Mouse (Mus musculus) c-Kit-positive CD71-negative TER-119-negative erythroid progenitor cells, embryonic 14.5 days (primary cell): ENCODE measurements at regions not wholly inside any gene's neighbourhood (a gene's known extent, or its start where the extent isn't known, plus 50 kb on each side); places are given as distances from the start of the nearest gene placed in this dataset.
A peak's percentile ranks its signal among the peaks of the same experiment; 100 is the strongest.

Source experiments
- DNase-seq: peaks from one replicate; pipeline ENCODE4 v3.0.0-alpha.2; 2013; ENCODE audit warnings: low read depth

DNA sequence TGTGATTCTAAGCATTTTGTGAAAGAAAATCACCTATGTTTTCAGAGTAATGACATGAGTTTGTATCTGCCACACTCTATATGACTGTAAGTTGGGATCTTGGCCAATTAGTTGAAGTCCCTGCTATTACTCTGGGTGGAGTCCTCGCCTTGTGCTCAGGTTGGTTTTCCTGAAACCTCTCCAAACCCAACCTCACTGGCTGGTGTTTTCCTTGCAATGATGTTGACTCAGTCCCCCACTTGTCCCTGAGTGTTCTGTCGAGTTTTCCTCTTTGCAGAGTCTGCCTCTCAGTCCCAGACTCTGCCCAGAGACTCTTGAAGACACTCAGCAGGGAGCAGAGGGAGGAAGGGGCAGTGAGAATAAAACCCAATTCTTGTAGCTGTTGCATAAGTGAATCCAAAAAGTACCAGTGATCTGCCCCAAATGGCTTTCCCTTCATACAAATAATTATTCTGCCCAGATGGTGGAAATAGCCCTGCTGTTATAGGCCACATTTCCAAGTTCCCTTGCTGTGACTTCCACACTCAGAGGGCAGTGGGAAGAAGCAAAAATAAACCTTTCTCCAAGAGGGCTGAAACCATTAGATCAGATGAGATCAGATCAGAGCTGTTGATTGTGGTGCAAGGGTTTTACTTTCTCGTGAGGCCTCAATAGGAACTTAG lies 694.3 kb downstream of the Hs3st4 start:
- no peak for DNase-seq

DNA sequence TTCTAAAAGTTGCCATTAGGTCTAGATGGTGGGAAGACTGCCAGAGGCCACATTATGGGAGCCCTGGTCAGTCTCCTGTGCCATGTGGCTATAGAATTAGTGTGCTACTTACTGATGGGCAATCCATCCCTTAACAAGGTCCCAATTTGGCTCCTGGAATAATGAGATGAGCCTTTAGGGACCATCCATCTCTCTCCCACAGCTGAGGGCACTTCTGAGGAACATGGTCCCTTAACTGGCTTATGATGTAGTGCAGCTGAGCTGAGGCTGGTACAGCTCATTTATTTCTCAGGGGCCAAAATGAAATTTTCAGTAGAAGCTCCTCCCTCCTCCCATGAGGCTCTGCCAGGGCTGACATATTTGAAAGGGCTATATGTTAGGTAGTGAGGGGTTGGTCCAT lies 697.9 kb downstream of the Hs3st4 start:
- no peak for DNase-seq

DNA sequence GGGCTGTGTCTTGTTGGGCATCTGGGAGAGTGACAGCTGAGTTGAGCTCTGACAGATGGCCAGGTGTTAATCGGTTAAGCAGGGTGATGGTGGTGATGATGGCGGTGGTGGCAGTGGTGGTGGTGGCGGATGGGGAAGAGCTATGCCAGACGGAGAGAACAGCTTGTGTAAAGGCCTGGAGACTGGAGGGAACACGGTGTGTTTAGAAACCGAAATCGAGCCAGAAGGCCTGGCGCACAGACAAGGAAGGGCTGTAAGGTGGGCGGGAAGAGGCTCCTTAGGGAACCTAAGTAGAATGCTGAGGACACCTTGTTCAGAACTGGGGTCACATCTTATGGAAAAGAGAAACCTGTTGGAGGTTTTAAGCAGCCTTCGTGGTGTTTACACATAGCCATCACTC lies 698.5 kb downstream of the Hs3st4 start:
- no peak for DNase-seq

DNA sequence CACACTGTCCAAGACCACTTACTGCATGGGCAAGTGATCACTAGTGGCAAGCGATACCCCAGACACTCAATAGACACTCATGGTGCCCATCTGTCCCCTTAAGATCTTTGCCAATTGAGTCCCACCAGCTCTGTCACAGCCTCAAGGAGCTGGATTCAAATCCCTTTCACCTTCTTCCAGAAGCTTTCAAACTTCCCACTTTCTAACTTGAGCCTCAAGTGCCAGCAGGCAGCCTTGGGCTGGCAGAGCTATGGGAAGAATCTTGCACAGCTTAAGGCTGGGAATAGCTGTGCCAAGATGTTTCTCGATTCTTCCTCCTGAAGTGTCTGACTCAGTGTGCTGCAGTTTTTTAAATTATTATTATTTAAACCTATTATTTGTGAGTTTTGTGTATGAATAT lies 699.2 kb downstream of the Hs3st4 start:
- DNase-seq: no peak

DNA sequence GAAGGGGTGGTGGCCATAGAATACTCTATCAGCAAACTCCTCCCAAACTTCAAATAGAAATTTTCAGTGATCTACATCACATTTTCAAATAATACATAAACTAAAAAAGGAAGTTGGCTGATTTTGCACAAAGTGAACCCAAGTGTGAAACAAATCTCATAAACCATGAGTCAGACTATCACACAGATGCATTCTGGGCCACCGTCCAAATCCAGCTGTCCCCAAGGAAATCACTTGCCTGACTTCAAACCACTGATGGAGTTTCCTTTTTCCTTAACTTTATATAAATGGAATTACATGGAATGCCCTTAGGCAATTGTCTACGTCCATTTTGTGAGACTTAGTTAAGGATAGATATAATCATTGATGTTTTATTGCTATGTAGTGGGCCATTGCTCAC lies 702.8 kb downstream of the Hs3st4 start:
- DNase-seq: no peak

DNA sequence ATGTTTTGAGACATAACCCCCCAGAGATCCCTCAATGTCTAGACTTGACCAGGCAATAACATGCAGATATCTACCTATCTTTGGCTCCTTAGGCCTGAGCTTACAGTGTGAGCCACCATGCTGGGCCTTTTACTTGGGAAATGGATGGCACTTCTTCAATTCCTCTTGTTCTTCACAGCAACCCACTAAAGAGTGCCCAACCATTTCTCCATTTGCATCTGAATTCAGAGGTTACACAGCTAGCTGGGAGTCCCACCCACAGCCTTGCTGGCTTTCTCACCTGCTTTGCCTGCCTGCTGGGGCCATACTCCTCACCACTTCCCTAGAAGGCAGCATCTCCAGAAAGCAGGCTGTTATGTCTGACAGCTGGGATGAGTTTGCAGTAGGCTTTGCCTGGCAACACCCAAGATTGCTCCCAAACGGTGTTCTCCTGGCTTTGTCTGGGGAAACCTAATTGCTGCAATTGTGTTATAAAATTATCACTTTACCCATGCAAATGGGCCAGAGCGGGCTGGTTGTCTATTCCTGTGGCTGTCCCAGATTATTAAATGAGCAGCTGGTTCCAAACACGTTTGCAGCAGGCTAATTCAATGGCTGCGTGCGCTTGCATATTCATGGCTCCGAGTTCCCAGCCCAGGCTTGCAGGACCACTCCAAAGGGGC lies 721.6 kb downstream of the Hs3st4 start:
- no peak for DNase-seq

DNA sequence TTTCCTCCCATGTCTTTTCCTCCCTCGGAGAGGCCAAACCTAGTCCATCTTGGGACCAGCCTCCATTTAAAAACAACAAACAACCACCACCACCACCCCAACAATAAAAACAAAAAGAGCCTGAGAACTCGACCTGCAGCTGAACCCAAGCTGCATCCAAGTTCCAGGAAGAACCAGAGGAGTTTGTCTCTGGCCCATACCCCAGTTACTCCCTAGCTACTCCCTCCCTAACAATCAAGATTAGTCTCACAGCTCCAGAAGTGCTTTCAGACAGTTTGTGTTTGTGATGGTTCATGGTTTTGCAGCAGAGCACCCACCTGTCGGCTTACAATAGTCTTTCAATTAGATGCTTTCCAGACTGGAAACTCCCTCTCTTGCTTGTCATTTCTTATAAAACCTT lies 724.5 kb downstream of the Hs3st4 start:
- DNase-seq: no peak

DNA sequence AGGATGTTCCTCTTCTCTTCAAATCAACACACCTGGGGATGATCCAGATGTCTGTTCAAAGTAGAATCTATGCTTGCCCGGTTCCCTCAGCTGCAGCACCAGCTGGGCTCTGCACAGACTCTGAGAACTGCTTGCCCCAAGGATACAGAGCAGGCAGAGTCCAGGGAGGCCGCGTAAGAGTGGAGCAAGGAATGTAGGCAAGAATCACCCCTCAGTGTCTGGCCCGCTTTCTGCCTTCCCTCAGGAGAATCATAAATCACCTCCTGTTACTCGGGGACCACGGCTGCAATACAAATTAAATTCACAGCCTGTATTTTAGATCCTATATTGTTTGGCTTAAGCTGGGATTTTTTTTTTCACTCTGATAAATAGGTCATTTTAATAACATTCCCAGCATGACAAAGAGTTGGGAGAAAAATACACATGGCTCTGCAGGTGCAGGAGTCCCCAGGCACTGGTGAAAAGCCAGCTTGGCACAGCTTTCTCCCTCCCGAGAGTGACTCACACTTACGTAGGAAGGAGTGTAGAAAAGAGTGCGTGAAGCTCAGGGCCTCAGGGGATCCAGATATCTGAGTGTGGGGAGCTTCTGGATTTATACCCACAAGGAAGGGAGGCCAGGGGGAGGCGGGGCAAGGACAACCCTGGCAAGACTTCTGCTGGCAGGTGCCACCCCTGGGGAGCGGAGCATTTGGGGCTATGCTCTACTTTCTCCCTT lies 726.3 kb downstream of the Hs3st4 start:
- no peak for DNase-seq

DNA sequence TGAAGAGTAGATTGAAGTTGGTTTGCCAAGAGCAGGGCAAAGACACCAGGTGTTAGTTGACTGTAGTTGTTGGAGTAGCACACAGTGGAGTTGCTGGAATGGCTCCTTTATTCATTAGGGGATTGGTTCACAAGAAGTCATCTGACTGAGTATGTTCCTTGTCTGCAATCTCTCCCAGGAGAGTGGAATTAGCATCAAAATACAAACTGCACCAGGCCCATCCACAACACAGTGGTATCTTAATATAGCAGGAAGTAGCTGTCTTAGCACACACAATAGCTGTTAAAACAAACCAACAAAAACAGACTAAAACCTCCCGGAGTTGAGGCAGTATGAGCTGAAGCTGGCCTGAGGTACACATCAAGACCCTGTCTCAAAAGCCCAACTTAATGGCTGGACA lies 723.5 kb upstream of the Kdm8 start:
- DNase-seq: no peak

DNA sequence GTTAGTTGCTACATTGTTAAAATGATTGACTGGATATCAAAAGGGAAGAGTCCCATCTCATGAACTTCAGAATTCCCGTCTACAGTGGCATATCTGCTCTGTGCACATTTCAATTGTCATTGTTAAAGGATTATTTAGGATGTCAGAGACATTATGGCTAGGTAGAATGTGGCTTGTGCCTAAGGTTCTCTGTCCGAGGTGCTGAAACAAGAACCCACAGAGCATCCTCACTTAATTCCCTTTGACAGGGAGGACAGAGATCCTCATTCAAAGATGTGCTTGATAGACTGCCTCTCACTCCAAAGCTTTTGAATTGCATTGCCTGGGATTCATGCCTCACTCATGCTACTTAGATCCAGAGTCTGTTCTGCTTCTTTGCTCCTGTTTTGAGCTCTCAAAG lies 702.4 kb upstream of the Kdm8 start:
- DNase-seq: peak; percentile 1

DNA sequence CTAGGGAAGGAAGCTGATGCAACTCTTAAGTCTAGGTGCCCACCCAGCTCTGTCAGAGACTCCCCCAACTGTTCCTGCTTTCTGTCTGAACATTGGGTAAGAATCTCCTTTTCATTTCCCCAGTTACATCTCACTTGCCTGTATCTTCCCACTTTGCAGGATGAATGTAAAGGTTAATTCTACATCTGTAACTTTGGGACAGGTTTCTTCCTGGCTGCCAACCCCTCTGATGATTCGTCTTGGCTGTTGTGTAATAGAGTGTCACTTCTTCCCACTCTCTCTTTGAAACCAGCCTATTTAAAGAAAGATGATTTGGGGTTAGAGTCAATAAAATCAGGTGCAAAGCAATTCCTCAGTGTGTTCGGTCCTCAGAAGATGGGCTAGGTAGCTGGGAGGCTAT lies 698.2 kb upstream of the Kdm8 start:
- DNase-seq: no peak

DNA sequence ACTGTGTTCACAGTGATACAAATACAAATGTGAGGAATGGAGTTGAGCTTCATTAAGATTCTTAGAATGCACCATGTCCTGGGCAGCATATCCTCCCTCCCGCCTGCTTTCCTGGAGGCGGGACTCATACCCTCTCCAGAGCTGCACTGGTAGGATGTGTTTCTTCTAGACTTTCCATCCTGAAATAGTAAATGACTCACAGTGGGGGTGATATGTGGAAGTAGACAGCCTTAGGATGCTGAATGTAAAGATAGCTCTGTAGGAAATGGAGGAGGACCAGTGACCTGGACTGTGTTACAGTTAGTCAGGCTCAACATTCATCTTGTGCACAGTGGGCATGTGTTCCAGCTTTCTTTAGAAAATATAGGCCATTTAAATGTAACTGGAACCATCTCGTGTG lies 696.1 kb upstream of the Kdm8 start:
- no peak for DNase-seq

DNA sequence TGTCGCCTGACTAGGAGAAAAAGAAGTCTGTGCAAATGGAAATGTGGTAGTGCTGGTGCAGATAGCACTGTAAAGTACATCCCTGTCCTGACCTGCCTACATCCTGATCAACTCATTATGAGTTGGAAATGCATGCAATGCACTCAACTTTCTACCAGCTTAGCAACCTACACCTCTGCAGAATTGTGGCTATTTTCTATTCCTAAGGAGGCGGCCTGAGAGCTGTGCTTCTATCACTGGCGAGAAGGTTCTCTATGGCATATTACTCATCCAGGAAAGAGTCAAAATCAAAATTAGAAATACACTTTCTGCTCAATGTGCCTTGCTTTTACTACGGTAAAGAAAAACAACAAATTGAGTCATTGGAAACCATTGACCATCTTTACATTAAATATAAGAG lies 685.4 kb upstream of the Kdm8 start:
- DNase-seq: no peak

DNA sequence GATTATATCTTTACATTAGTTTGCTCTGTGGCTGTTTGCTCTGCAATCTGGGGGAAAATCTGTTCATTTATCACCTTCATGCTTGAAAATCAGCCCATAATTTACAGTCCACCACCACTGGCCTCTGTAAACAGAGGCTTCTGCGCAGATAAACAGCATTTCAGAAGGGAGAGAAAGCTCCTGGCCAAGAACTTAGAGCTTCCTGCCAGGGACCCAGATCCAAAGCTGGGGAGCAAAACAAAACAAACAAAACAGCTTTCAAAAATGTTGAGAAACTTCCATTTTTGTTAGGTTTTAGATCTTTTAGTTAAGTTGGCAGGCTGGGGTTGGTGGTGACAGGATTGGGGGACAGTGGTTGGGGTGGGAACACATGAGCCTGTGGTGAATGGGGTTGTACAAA lies 666.7 kb upstream of the Kdm8 start:
- DNase-seq: no peak

DNA sequence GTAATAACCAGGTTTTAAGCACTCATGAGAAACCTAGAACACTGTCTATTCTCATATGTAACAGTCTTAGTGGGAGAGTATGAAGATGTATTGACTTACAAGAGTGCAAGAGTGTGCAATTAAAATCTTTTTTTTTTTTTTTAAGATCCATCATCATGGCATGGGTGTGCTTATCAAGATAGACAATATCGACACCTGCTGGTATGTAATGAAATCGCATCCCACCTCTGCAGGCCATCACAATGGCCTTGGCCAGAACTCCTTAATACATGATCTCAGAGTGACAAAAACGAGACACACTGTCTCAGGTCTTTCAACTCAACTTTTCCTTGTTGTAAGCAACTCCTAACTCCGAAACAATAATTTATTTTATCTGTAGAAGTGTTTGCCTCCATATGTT lies 661.7 kb upstream of the Kdm8 start:
- no peak for DNase-seq

DNA sequence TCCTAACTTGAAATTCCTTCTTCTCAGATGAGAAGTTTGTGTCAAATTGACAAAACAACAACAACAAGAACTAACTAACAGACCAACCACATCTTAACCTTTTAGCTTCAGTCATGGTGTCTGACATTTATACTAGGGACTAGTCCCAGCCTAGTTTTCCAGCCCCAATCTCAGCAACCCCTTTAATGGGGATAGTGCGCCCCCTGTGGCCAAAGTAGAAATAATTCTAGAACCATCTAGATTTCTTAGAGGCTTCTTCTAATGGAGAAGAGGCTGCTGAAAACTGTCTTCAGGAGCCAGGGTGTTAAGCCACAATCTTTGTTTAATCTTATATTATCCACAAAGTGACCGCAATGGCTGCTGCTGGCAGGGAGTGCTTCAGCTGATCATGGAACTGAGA lies 659.5 kb upstream of the Kdm8 start:
- DNase-seq: no peak

DNA sequence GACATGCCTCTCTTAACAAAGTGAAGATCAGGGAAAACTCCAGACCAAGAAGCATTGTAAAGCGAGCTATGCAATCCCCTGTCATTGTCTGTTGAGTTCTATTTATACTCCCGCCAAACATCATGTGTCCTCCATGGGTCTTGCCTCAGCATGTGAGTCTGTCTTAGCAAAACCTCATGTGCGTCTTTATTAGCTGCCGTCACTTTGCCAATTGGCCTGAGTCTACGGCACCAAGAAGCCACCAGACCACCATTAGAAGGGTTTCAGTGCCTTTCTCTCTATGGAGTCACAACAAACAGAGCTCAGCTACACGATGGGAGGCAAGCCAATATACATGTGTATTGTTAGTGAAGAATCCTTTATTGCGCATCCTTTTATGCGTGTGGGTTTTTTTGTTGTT lies 658.6 kb upstream of the Kdm8 start:
- DNase-seq: no peak

DNA sequence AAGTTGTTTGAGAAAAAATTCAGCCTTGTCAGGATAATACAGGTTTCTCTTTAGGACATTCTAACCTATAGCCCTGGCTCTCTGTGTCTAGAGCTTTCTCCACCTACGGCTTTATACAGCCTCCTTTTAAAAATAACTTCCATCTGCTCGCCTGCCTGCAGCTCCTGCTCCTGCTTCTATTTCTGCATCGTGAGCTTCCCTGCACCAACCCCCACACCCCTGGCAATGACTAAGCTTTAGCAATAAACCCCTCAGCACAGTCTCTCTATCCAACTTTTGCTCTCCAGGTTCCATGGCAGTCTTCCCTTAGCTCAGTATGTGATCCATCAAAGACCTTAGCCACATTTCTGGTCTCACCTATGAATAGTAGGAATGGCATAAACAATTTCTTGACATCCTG lies 655.7 kb upstream of the Kdm8 start:
- DNase-seq: no peak

DNA sequence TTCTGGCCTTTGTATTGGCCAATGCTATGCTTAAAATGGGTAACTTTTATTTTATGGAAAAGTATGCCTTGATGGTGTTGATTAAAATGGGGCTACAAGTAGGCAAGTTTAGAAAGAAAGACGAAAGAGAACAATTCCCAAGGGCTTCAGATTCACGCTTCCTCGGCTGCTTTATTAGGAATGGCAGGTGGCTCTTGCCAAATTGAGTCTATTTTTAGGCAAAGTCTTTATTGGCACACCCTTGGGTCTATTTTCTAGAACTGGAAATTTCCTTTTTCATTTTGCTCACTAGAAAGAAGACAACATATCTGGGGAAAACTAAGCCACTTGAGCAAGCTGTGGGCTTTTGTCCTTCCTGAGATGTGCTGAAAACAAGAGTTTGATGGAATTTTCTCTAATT lies 641.4 kb upstream of the Kdm8 start:
- DNase-seq: no peak

DNA sequence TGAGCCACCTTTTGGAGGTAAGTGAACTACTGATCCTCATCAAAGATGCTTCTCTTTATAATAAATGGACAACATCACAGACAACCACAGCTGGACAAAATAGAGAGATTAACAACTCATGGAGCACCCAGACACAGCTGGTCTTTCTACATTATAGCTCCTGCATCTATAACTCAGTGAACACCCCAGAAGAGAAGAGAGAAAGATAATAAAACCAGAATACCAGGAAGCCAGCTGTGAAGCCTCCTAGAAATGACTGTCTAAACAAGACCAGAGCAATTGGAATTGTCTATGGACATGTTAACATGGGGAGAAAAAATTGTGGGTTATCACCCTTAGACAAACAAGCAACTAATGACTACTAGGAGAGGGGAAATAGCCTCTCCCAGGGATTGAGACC lies 609.8 kb upstream of the Kdm8 start:
- no peak for DNase-seq

DNA sequence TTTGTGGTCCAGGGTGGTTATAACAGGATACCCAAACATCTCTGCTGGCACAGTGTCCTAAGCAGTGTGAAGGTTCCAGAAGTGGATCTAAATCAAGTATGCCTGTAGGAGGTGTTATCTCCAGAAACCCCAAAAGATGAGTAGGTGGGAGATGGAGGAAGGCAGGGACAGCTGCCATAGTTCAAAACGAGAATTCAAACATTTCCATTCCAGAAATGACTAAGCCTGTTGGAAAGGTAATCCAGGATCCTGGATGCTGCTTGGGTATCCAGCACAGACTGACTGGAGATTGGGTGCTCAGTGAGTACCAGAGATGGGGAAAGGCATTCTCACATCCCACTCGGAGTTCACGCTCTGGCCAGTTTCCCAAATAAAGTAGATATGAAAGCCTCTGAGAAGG lies 607.9 kb upstream of the Kdm8 start:
- no peak for DNase-seq

DNA sequence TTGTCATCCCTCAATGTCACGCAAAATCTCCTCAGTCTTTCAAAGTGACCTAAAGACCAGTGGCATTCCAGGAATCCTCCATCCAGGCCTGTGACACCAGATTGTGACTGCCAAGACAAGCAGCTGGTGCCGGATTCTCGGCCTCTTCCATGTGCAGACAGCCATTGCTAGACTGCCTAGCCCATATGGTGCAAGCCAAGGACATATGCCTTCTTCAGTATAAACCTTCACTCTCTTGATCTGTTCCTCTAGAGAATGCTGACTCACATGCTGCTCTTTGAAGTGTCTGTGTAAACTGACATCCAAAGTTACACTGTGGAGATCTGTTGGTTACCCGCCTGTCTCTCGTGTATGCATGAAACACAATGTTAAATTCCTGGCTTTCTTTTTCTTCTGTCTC lies 589.4 kb upstream of the Kdm8 start:
- no peak for DNase-seq

DNA sequence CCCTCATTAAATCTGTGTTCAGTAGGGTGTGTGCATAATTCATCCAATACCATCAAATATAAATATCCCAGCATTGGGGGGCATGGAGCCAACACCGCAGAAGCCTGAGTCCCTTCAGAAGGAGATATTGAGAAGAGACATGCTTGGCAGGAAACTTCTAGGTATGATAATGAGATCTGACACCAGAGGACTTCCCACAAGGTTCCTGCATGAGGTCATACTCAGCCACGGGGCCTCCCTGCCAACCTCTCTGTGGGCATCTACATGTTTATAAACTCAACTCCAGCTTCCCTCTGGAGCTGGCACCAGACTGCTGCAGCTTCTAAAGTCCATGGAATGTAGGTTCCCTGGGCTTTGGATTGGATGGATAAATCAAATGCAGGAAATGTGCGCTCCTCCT lies 587.4 kb upstream of the Kdm8 start:
- no peak for DNase-seq

DNA sequence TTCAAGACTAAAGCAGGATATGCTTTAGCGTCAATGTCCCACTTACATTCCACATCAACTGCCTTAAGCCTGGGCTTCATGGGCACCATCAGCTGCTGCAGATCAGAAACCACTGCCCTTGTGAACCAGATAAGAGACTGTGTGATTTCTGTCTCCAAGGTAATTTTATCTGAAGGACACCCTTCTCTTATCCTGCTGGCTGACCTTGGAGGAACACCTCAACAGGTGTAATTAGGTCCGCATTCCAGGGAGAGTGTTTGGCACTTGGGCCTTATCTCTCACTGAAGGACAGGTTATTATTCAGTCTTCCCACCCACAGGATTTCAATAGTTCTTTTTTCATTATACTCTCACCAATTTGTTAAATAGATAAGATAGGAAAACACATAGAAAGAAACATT lies 583.1 kb upstream of the Kdm8 start:
- DNase-seq: no peak
